Mouse (Mus musculus) hindbrain, postnatal 0 days (tissue): ENCODE results near the gene Sec23ip. TPM values are rescaled to one million over a fixed set of nuclear protein-coding genes. Genes with fewer than 3 reads are reported as not detected.

ENCODE experiments used
- ATAC-seq: fragments of 200-750 bp; cut with Nextera tagmentation; 2 replicates; pipeline ENCODE4 v1.8.0; 2017; ENCODE audit warnings: mild to moderate bottlenecking, moderate TSS enrichment, moderate library complexity
- DNase-seq: peaks from one replicate; pipeline ENCODE4 v3.0.0-alpha.2; 2015; ENCODE audit warnings: low spot score
- H3K27ac ChIP-seq: fragments of 300-500 bp; sonication (generic); 2 replicates; pipeline ENCODE4 v1.5.1; 2014; ENCODE audit warnings: mild to moderate bottlenecking
- H3K27me3 ChIP-seq: fragments of 300-500 bp; sonication (generic); 2 replicates; pipeline ENCODE4 v1.6.1; 2014; ENCODE audit warnings: low read length, mixed read lengths; ENCODE audit not compliant: insufficient read depth
- H3K36me3 ChIP-seq: fragments of 300-500 bp; sonication (generic); 2 replicates; pipeline ENCODE4 v1.6.1; 2014; ENCODE audit warnings: low read length, mixed read lengths; ENCODE audit not compliant: insufficient read depth
- H3K4me1 ChIP-seq: fragments of 300-500 bp; sonication (generic); 2 replicates; pipeline ENCODE4 v1.6.1; 2014; ENCODE audit warnings: antibody characterized with exemption, low read length, mixed read lengths; ENCODE audit not compliant: insufficient read depth
- H3K4me2 ChIP-seq: fragments of 300-500 bp; sonication (generic); 2 replicates; pipeline ENCODE4 v1.6.1; 2014; ENCODE audit warnings: low read depth, mild to moderate bottlenecking, low read length, moderate library complexity, mixed read lengths
- H3K4me3 ChIP-seq: fragments of 300-500 bp; sonication (generic); 2 replicates; pipeline ENCODE4 v1.5.1; 2014; ENCODE audit warnings: low read length
- H3K9ac ChIP-seq: fragments of 300-500 bp; sonication (generic); replicated peaks from 2 replicates; pipeline ENCODE4 v1.6.1; 2014; ENCODE audit warnings: mild to moderate bottlenecking, low read length, moderate library complexity, mixed read lengths
- H3K9me3 ChIP-seq: fragments of 300-500 bp; sonication (generic); 2 replicates; pipeline ENCODE4 v1.6.1; 2016; ENCODE audit warnings: low read length, mixed read lengths
- CTCF ChIP-seq: IDR thresholded peaks from 2 replicates; pipeline ENCODE4 v1.5.1; 2016; ENCODE audit warnings: antibody characterized with exemption, control low read depth, low read depth
- WGBS: fragments of 180-500 bp; shearing (Covaris S2); extraction: QIAGEN DNeasy Blood & Tissue Kit; methylation state at CpG from one replicate; pipeline ENCODE4 v1.1.7; 2014; 5-methylcytosine and 5-hydroxymethylcytosine counted together
- polyA plus RNA-seq: library from polyadenylated mRNA; unstranded; fragments of >200 nt; fragmentation: Nextera tagmentation; extraction: Ambion mirVana; gene quantifications from 2 replicates; pipeline ENCODE4 v1.2.1, GENCODE M21; 2015
- total RNA-seq: library from RNA; depleted of rRNA; stranded (reverse); fragments of >200 nt; gene quantifications from 2 replicates; pipeline ENCODE4 v1.2.3, GENCODE M21; 2014

Gene Sec23ip
- total and polyA plus RNA-seq, 2 experiments from 2014 or later = 18.7 to 24.6 TPM

DNA sequence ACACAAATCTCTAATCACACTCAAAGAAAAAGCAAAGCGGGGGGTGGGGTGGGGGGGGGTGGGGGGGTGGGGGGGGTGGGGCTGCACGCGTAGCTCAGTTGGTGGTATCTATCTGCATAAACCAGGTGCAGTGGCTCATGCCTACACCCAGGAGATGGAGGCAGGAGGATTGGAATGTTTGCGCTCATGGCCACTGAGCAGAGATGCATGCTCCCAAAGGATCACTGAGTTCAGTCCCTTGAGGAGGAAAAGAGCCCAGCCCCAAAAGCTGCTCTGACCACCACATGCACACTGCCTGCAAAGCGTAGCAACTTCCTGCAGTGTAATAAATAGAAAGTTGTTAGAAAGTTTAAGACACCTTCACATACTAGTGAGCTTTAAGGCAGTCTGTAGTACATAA is 17.0 kb upstream of the Sec23ip start:
- no peaks in the 10 kb centered on the region for H3K9me3 ChIP-seq
- TF ChIP-seq CTCF = no peak
- 34% methylated on average over 5 of the region's 5 CpGs for WGBS
- no peak for ATAC-seq
- H3K4me1 ChIP-seq = peaks cover 7% of the 10 kb centered on the region
- no peak overlapping the region for H3K4me3 ChIP-seq
- no peak overlapping the region for H3K27ac ChIP-seq
- no peak overlapping the region for H3K9ac ChIP-seq
- H3K36me3 ChIP-seq = peaks cover 5% of the 10 kb centered on the region; the same call in 1 of the 2 replicates
- no peak overlapping the region for H3K4me2 ChIP-seq
- DNase-seq = no peak
- no peaks in the 10 kb centered on the region for H3K27me3 ChIP-seq

DNA sequence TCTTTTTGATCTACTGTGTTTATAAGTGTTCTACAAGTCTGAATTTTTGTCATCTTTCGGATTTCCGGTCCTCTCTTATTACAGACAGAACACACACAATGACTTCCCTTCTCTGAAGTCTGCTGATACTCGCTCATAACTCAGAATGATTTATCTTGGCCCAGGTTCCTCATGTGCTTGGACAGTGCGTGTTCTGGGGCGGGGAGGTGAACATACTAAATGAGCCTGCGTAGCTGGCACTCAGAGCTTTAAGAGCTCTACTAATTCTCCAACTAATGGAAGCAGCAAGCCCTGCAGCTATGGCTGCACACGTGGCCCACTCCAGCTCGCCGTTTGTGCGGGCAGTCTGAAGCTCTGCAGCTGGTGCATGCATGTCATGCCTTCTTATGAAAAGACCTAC is 16.0 kb upstream of the Sec23ip start:
- ATAC-seq (no peak), DNase-seq (no peak)
- Histone ChIP-seq H3K4me1 (peaks cover 7% of the 10 kb centered on the region), H3K27me3 (no peaks in the 10 kb centered on the region), H3K4me2 (no peak overlapping the region), H3K36me3 (no peaks in the 10 kb centered on the region), H3K9ac (no peak overlapping the region), H3K9me3 (no peaks in the 10 kb centered on the region), H3K4me3 (no peak overlapping the region), H3K27ac (no peak overlapping the region)
- 81% methylated on average over 10 of the region's 10 CpGs for WGBS
- no peak for TF ChIP-seq CTCF

DNA sequence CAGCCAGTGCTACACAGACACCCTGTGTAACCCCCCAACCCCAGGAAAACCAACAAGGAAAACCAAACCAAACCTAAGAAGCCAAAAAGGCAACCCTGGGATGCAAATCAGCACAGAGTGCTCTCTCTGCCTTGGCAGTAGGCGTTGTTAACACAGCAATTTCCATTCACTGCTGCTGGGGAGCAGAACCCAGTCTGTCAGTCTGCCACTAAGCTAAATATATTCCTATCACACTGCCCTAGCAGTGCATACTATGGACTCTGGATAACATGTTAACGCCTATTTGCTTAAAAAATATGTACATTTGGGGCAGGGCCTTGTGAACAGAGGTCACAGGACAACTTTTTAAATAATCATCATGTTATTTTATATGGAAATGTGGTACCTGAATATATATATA is 13.2 kb upstream of the Sec23ip start:
- ATAC-seq = no peak
- no peaks in the 10 kb centered on the region for H3K36me3 ChIP-seq
- 0 out of 2 replicates have a peak overlapping the region, but pooled peaks have one; percentile 21 for H3K9ac ChIP-seq
- DNase-seq = no peak
- no peaks in the 10 kb centered on the region for H3K27me3 ChIP-seq
- H3K4me3 ChIP-seq = no peak overlapping the region
- no peak overlapping the region for H3K4me2 ChIP-seq
- peaks cover 4% of the 10 kb centered on the region; the same call in 1 of the 2 replicates for H3K4me1 ChIP-seq
- no peaks in the 10 kb centered on the region for H3K9me3 ChIP-seq
- TF ChIP-seq CTCF = no peak
- no peak overlapping the region for H3K27ac ChIP-seq
- WGBS = 65% methylated on average over 2 of the region's 2 CpGs

DNA sequence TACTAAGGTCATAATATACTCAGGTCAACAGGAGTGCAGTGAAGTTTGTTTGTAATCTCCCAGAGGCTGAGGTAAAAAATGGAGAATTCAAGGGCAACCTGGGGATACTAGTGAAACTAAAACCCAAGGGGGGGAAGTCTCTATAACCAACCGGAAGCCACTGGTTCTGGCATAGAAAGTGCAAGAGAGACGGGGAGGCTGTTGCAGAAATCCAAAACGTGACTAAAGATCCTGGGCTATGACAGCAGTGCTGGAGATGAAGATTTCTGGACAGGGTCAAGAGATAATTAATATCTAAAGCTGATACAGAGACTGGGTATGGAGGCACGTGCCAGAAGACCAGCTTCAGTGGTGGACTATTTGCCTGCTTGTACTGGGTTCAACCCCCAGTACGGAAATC is 6.7 kb upstream of the Sec23ip start:
- no peak for DNase-seq
- WGBS = 78% methylated on average over 5 of the region's 5 CpGs
- Histone ChIP-seq H3K9me3 (no peaks in the 10 kb centered on the region), H3K9ac (no peak overlapping the region), H3K4me3 (no peak overlapping the region), H3K4me1 (peaks cover 14% of the 10 kb centered on the region), H3K27ac (no peak overlapping the region), H3K4me2 (peak overlapping the region; percentile 71), H3K36me3 (no peaks in the 10 kb centered on the region), H3K27me3 (no peaks in the 10 kb centered on the region)
- no peak for ATAC-seq
- TF ChIP-seq CTCF = no peak

DNA sequence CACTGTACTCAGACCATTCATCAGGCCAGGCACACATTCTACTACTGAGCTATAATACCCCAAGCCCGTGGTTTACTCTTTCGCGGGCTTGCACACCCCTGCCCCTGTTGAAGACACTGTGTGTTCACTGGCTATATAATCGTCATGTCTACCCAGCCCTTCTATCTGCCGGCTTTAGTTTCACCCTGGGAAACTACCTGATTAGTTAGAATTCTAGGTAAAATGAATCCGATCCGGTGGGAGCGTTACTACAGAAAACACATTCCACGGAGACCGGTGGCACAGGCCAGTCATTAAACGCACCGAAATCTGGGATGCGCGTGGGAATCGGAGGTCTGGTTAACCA is 5.7 kb upstream of the Sec23ip start:
- no peak overlapping the region for H3K27ac ChIP-seq
- no peak for DNase-seq
- no peaks in the 10 kb centered on the region for H3K36me3 ChIP-seq
- no peak for ATAC-seq
- H3K9me3 ChIP-seq = no peaks in the 10 kb centered on the region
- TF ChIP-seq CTCF = no peak
- peaks cover 15% of the 10 kb centered on the region for H3K4me1 ChIP-seq
- H3K4me3 ChIP-seq = peak overlapping the region; percentile 86
- H3K9ac ChIP-seq = peak overlapping the region; percentile 84
- 2% methylated on average over 15 of the region's 15 CpGs for WGBS
- no peaks in the 10 kb centered on the region for H3K27me3 ChIP-seq
- H3K4me2 ChIP-seq = peak overlapping the region; percentile 71

DNA sequence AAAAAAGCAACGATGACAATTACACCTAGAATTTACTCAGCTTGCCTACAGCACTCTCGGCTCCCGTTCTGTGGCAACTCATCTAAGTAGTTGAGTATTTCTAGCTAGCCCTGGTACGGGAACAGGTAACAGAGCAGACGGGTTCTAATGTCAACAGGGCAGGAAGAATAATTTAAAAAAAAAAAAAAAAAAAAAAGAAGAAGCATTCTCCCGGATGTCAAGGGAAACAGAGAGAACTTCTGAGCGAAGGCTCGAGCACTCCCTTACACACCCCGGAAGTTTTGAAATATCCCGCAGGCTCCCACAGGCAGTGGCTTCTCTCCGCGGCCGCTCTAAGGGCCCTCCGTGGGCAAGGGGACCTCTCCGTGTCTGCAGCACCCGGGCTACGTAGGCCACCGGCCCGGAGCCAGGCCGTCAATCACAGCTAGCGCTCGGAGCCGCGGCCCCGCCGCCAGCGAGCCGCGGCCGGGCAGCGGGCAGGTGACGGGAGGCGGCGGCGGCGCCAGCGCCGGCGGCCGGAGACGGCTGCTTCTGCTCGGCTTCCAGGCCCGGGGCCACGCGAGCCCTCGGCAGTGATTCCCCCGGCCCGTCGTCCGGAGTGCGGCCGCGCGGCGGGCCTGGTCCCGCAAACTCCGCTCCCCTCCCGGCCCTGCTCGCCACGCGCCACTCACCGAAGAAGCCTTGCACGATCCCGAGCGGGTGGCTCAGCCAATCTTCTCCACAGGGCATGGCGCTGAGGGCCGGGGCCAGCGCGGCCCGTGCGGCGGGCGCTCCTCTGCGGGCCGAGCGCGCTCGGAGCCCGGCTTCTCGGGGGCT is 5.1 kb upstream of the Sec23ip start:
- Histone ChIP-seq H3K27me3 (no peaks in the 10 kb centered on the region), H3K36me3 (no peaks in the 10 kb centered on the region), H3K4me1 (peaks cover 19% of the 10 kb centered on the region), H3K27ac (peak overlapping the region; percentile 91), H3K4me3 (peak overlapping the region; percentile 86), H3K9ac (peak overlapping the region; percentile 84), H3K9me3 (no peaks in the 10 kb centered on the region), H3K4me2 (peak overlapping the region; percentile 71)
- under 1% methylated on average over 76 of the region's 80 CpGs for WGBS
- no peak for TF ChIP-seq CTCF
- ATAC-seq (peak; percentile 25), DNase-seq (peak; percentile 59)

DNA sequence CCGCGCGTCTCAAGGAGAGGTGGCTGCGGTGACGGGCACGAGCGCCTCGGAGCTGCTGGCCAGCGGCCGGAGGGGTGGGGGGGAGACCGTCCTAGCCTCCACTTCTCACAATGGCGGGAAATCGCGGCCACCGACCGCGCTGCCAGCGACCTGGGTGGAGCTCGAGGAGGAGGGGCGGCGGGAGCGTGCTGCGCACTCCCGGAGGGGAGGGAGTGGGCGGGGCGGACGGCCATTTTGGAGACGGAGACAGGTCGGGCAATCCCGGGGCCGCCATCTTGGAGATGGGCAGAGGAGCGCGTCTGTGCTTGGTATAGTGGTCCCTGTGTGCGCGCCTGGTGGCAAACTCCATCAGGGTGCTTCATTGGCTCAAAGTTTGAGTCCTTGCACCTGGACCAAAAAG is 4.4 kb upstream of the Sec23ip start, which contains the start of gene Mcmbp:
TSS of gene Mcmbp (minus strand) at position 162 of the 400 bp plus-strand sequence.
- Histone ChIP-seq H3K27me3 (no peaks in the 10 kb centered on the region), H3K4me2 (peak within 1 kb of the TSS; percentile 71), H3K9ac (peak within 1 kb of the TSS; percentile 84), H3K9me3 (no peaks in the 10 kb centered on the region), H3K4me1 (peaks cover 19% of the 10 kb centered on the region), H3K4me3 (peak within 1 kb of the TSS; percentile 86), H3K36me3 (no peaks in the 10 kb centered on the region), H3K27ac (peak within 1 kb of the TSS; percentile 91)
- DNase-seq (peak; percentile 97), ATAC-seq (peak; percentile 87)
- WGBS = under 1% methylated on average over 33 of the region's 35 CpGs
- TF ChIP-seq CTCF = peak; percentile 18; the same call in 1 of the 2 replicates
